Mouse (Mus musculus) frontal cortex, postnatal 25 days (tissue): ENCODE results near the gene Pcp4.

Experiments
- DNase-seq, 2 experiments: peaks; one replicate each; pipeline ENCODE4 v3.0.0; 2022; ENCODE audit warnings: low spot score in 2 of 2

The Pcp4 gene

DNA sequence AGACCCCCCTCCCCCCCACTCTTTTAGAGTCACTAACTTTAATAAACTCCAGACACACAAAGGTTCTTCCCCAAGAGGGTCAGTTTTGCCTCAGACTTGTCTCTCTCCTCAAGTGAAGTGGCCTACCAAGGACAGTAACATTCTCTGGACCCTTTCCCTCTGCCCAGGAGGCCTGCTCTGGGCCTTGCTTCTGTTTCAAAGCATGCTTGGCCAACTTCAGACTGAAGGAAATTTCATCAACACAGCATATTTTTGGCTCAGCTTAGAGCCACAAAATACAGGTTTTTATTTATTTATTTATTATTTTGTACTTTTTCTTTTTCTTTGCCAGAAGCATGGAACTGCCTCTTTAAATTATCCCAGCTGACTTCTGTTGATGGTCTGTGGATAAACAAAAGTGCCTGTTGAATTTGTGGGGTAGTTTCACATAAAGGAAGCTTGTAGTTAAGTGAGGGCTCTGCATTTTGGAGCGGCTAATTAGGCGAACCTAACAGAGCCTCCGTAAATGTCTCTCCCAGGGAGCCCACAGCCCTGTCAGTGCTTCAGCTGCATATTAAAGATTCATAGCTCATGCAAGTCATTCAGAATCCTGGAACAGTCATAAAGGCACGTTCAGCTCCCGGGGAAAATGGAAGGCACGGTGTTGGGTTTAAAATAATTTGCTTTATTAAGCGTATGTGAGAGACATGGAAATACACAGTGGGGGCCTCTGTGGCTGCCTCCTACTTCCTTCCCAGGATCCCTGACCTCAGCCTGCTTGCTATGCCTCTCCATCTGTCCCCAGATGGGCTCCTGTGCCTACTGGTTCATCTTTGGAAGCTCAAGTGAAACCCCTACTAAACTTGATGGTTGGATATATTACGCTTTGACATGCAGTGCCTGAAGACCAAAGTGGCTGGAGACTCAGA is 96.2 kb downstream of the Pcp4 start:
- no peak for DNase-seq

DNA sequence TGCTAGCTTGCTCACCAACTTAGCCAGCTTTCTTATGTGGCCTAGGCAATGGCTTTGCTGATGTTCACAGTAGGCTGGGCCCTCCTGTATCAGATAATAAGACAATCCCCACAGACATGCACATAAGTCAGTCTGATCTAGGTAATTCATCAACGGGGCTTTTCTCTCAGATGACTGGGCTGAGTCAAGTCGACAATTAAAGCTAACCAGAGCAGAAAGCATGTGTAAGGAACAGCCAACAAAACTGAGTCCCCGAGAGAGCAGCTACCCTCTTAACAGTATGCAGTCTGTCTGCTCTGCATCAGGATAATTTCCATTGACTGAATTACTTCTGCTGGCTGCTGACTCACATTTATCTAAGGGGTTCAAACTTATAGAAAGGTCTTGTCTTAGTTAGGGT is 100.0 kb downstream of the Pcp4 start:
- DNase-seq: no peak
